Mouse (Mus musculus) liver, embryonic 14.5 days (tissue): ENCODE data around the gene Rybp.

Experiments used
- CTCF ChIP-seq: IDR thresholded peaks from 2 replicates; pipeline ENCODE4 v1.5.1; 2016; ENCODE audit warnings: antibody characterized with exemption, low read depth, control low read depth
- EP300 ChIP-seq: IDR thresholded peaks from 2 replicates; pipeline ENCODE4 v1.6.1; 2016; ENCODE audit warnings: antibody characterized with exemption, low read depth

DNA sequence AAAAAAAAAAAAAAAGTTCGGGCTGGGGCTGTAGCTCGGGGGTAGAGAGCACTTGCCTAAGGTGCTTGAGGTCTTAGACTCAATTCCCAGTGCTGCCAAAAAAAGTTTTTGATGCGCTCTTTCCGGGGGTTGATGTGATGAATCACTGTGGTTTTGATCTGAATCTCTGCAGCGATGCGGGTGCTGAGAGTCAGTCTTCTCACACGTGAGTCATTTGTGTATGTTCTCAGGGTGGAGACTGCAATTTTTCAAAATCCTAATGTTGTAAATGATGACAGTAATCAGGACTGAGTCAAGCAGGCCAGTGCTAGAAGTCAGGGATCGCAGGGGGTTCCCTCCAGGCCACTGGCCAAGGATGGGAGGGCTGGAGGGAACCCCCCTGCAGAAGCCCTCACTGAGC is 26.9 kb upstream of the Rybp start:
- no peak for TF ChIP-seq CTCF
- TF ChIP-seq EP300: no peak
